Mouse (Mus musculus) embryo, embryonic 11 days (tissue): ENCODE results near the gene Reep6.

ENCODE experiments used
- DNase-seq: peaks from one replicate; pipeline ENCODE4 v3.0.0-alpha.2; 2015

The Reep6 gene

DNA sequence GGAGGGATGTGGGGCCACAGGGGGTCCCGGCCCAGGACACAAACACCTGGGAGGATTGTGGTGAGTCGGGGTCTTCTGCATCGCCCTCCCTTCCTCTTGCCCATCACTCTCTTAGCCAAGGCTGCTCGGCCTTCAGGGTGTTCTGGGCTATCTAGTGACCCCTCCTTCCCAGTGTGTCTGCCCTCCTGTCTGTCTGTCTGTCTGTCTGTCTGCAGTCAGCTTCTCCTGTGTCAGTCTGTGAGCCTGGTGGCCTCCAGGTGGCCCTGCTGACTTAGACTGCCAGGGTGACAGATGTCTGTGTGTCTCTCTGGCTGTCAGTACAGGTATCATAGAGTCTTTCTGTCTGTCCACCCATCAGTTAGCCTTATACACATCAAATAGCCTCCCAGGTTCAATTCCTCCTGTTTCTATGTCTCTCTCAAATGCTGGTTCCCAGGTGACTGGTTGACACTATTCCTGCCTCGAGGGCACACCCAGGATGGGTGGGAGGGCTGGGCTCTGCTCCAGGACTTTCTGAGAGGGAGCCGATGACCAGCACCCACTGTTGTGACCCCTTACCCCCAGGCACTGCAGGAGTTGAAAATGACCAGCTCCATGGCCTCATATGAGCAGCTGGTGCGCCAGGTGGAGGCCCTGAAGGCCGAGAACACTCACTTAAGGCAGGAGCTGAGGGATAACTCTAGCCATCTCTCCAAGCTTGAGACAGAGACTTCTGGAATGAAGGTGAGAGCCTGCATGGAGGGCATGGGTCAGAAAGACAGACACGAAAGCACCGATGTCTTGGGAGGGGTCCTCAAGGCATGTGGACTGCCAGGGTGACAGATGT, 28.3 kb upstream of the Reep6 start:
- no peak for DNase-seq

DNA sequence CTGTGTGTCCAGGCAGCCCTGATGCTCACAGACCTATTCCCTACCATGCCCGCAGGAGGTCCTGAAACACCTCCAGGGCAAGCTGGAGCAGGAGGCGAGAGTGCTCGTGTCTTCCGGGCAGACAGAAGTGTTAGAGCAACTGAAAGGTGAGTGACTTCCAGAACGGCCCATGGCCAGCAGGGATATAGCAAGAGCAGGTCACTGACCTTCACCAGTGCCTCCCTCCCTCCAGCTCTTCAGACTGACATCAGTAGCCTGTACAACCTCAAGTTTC, 27.7 kb upstream of the Reep6 start:
- no peak for DNase-seq

DNA sequence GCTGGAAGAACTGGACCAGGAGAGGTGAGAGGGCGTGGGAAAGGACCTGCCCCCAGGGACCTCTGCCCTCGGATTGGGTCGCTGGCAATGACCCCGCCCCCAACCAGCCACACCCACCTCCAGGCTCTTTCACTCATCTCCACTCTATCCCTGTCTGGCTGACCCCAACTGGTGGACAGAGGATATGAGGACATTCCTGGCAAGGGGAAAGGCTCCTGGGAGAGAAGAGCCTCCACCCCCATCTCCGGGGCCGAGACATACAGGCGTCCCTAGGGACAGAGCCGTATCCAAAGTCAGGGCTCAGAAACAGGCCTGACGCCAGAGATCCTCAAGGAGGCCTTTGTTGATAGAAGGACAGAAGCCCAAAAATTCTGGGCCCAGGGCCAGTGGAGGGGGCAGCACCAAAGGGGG, 27.3 kb upstream of the Reep6 start:
- peak; percentile 46 for DNase-seq

DNA sequence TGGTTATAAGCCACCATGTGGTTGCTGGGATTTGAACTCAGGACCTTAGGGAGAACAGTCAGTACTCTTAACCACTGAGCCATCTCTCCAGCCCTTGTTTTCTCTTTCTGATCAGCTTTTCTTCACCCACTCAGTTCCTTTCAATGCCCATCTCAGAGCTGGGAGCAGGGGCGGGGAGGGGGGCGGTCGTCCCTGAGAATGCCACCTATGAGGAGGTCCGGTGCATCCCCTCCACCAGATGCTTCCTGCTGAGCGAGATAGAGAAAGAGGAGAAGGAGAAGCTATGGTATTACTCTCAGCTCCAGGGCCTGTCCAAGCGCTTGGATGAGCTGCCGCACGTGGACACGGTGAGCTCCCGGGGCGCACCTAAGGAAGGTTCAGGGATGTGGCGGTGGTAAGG, 25.3 kb upstream of the Reep6 start:
- DNase-seq: no peak

DNA sequence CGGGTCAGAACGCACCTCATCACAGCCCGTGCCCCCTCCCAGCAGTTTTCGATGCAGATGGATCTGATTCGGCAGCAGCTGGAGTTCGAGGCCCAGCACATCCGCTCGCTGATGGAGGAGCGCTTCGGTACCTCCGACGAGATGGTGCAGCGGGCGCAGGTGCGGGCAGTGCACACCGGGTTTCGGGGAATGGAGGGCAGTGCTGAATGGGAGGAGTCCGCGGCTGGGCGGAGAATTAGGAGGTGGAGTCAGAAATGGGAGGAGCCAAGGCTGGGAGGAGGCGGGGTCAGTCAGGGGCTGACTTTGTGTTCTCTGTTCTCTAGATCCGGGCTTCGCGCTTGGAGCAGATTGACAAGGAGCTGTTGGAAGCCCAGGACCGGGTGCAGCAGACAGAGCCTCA, 24.9 kb upstream of the Reep6 start:
- DNase-seq: peak; percentile 44

DNA sequence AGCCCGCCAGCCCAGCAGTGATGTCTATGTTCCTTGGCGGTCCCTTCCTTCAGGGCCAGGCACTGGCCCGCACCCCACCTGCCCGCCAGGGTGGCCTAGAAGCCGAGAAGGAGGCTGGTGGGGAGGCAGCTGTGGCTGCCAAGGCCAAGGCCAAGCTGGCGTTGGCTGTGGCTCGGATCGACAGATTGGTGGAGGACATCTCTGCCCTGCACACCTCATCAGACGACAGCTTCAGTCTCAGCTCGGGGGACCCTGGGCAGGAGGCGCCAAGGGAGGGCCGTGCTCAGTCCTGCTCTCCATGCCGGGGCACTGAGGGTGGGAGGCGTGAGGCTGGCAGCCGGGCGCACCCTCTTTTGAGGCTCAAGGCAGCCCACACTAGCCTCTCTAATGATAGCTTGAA, 18.2 kb upstream of the Reep6 start:
- DNase-seq: no peak

DNA sequence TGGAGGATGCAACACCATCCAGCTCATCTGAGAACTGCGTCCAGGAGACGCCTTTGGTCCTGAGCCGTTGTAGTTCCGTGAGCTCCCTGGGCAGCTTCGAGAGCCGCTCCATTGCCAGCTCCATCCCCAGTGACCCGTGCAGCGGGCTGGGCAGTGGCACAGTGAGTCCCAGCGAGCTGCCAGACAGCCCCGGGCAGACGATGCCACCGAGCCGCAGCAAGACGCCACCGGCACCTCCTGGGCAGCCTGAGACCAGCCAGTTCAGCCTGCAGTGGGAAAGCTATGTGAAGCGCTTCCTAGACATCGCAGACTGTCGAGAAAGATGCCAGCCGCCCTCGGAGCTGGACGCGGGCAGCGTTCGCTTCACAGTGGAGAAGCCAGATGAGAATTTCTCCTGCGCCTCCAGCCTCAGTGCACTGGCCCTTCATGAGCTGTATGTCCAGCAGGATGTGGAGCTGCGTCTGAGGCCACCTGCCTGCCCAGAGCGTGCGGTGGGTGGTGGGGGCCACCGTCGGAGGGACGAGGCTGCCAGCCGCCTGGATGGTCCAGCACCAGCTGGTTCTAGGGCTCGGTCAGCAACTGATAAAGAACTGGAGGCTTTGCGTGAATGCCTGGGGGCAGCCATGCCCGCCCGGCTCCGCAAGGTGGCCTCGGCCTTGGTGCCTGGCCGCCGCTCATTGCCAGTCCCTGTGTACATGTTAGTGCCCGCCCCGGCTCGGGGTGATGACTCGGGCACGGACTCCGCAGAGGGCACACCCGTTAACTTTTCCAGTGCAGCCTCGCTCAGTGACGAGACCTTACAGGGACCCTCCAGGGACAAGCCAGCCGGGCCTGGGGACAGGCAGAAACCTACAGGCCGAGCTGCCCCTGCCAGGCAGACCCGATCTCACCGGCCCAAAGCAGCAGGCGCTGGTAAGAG, 16.9 kb upstream of the Reep6 start:
- no peak for DNase-seq

DNA sequence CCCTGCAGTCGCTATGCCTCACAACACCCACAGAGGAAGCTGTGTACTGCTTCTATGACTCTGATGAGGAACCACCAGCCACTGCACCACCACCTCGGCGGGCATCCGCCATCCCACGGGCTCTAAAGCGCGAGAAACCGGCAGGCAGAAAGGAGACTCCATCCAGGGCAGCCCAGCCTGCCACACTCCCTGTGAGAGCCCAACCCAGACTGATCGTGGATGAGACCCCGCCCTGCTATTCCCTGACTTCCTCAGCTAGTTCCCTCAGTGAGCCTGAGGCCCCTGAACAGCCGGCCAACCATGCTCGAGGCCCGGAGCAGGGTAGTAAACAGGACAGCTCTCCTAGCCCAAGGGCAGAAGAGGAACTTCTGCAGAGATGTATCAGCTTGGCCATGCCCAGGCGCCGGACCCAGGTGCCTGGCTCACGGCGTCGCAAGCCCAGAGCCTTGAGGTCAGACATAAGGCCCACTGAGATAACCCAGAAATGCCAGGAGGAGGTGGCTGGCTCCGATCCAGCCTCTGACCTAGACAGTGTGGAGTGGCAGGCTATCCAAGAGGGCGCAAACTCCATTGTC, 16.0 kb upstream of the Reep6 start:
- DNase-seq: no peak

DNA sequence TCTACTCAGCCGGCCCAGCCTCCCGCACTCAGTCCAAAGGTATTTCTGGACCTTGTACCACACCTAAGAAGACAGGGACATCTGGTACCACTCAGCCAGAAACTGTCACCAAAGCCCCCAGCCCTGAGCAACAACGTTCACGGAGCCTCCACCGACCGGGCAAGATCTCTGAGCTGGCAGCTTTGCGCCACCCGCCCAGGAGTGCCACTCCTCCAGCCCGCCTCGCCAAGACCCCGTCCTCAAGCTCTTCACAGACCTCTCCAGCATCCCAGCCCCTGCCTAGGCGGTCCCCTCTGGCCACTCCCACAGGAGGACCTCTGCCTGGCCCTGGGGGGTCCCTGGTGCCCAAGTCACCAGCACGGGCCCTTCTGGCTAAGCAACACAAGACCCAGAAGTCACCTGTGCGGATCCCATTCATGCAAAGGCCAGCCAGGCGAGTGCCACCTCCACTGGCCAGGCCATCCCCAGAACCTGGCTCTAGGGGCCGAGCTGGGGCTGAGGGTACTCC, 15.2 kb upstream of the Reep6 start:
- DNase-seq: no peak

DNA sequence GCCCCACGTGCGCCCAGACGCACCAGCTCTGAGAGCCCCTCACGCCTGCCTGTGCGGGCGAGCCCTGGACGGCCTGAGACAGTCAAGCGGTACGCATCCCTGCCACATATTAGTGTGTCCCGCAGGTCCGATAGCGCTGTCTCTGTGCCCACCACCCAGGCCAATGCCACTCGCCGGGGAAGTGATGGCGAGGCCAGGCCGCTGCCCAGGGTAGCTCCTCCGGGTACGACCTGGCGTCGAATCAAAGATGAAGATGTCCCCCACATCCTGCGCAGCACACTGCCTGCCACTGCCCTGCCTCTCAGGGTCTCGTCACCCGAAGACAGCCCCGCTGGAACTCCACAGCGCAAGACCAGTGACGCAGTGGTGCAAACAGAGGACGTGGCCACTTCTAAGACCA, 14.4 kb upstream of the Reep6 start:
- no peak for DNase-seq

DNA sequence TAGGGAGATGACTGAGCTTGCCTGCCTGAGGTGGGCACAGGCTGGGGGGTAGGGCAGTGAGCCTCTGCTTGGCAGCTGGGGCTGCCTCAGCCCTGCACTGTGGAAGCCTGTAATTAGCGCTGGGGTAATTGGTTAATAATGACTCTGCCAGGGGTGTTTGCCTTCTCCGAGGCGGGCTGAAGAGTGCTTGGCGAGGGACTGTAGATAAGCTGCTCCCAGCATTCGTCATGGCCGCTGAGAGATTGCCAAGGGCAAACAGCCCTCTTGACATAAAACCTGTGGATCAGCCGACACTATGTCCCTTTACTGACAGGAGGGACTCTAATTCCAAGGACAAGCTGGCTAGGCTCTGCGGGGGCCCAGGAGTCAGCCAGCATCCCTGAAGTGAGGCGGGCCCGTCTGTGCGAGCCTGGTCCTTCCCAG, 13.4 kb upstream of the Reep6 start:
- DNase-seq: no peak

DNA sequence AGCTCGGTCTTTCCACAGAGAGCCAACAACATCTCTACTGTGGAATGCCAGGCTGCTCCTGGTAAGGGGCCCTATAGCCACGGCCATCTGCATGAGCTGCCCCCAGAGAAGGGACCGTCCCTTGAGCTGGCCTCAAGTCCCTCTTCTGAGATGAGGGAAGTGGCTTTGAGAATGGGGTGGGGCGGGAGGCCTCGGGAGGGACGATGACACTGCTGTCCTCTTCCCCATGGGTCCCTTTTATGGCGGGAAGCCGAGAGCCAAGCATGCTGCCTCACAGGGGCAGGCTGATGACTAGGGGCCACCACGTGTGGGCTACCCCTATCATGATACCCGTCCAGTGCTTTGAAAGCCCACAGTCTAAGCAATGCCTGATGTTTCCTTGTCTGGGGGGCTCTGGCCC, 12.7 kb upstream of the Reep6 start:
- no peak for DNase-seq

DNA sequence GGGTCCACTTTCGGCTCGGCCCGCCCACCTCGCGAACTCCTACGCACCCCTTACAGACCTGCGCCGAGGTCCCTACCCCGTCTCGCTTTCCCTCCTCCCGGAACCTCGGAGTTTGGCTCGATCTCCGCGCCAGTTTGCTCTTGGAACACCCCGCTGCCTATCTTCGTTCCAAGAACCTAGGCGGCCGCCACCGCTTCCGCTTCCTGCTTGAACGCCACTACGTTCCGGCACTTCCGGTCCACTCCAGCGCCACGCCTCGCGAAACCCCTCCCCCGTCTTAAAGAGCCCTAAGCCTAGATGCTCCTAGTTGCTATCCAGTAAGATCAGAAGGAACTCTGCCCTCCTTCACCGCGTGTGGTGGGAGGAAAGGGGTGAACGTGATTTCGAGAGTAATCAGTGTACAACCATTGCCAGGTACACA, 9.4 kb upstream of the Reep6 start, which contains the start of gene 2310011J03Rik:
Gene 2310011J03Rik (minus strand): TSS at position 198 of the 421 bp plus-strand sequence.
- peak; percentile 95 for DNase-seq

DNA sequence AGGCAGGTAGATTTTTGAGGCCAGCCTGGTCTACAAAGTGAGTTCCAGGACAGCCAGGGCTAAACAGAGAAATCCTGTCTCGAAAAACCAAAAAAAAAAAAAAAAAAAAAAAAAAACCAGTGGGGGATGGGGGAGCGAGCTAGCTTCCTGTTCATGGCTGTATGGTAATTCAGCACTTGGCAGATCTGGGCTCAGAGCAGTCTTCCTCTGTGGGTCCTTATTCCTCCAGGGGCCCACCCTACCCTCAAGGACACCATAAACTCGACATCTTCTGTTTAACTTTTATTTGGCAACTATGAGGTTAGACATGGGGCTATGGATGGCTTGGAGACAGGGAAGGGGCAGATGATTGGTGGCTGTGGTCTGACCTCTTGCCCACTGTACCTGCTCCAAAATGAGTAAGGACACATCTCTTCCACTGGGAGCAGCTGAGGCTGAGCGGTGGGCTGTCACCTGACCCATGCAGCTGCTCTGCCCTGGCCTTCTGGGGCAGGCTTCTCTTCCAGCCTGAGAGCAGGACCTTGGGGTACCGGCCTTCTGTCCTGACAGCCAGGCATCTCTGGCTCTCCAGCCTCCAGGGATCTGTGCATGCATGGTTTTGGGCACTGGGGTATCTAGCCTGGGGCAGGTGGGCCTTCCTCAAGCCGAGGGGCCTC, 8.6 kb upstream of the Reep6 start:
- no peak for DNase-seq

DNA sequence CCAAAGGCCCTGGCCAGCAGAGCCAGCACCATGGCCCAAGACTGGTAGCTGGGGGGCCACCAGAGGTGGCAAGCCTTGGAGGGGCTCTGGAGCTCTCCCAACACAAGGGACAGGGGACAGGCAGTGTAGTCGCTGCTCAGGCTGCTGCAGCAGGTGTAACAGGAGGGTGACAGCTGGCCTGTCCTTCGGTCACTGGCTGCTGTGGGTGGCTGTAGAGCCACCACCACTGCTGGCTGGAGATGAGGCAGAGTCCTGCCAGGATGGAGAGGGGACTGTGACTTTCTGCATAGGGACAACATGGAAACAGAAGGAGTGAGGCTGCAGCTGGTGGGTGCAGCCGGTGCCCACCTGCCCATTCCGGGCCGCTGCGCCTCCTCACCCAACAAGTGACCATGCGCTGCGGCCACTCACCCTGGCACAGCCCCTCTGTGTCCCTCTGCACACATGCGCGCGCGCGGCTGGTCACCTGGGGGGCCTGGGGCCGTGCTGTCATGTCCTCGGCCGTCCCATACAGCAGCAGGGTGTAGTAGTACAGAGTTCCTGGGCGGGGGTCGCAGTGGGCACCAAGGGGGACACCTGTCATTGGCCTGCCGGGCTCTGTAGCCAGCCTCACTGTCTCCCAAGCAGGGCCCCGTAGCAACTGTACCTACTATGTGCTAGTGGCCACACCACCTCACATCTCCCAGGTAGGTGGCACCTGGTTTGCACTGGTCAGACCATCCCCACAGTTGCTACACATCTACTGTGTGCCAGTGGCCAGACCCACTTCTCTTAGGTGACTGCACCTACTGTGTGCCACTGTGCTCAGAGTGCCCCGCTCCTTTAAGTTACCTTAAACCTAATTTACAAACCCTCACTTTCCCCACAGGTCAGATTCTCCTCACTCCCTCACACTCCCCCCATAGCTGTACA, 7.8 kb upstream of the Reep6 start:
- DNase-seq: no peak

DNA sequence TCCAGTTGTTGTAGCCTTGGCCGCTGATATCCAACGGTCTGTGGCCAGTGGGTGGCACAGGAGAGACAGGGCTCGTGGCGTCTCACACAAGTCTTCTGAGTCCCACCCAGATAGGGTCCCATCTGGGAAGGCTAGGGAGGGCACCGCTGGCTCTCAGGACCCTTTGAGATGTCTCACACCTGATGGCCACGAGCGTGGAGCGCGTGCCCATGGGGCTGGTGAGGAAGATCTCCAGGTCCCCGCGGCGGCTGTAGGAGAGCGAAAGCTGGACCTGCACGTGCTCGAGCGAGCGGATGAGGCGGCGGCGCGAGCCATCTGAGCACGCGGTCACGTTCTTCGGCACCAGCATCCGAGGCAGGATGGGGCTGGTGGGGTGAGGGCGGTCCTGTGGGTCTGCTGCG, 6.9 kb upstream of the Reep6 start:
- DNase-seq: peak; percentile 59

DNA sequence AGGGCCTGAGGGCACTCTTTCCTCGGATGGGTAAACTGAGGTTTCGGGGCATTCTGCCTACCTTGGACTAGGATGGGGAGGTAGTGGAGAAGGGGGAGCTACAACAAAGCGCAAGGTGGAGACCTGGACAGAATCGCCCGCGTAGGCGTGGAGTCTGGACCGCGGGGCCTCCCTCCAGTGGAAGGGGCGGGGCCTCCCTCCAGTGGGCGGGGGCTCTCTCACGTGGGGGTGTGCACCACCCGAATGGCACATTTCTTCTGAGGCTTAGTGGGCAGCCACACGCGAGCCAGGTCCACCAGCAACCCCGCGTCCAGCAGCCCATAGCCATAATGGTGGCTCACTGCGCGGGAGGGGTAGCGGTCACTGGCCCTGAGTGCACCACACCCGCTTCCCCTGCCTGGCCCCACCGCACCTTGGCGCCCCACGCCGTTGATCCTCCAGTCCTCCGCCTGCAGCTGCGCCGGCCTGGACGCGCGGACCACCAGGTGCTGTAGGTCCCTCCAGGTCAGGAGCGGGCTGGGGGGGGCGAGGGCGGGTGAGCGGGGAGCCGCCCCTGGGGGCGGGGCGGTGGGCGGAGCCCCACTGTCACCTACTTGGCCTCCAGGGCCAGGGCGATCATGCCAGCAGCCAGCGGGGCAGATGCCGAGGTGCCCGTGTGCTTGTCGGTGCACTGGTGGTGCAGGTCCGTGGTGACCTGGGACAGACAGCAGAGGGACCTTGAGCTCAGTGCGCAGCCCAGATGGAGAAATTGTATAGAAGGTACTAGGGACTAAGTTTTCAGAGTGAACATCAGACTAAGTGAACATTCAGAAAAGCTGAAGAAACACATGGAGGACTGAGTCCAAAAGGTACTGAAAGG, 6.3 kb upstream of the Reep6 start:
- DNase-seq: peak; percentile 69

DNA sequence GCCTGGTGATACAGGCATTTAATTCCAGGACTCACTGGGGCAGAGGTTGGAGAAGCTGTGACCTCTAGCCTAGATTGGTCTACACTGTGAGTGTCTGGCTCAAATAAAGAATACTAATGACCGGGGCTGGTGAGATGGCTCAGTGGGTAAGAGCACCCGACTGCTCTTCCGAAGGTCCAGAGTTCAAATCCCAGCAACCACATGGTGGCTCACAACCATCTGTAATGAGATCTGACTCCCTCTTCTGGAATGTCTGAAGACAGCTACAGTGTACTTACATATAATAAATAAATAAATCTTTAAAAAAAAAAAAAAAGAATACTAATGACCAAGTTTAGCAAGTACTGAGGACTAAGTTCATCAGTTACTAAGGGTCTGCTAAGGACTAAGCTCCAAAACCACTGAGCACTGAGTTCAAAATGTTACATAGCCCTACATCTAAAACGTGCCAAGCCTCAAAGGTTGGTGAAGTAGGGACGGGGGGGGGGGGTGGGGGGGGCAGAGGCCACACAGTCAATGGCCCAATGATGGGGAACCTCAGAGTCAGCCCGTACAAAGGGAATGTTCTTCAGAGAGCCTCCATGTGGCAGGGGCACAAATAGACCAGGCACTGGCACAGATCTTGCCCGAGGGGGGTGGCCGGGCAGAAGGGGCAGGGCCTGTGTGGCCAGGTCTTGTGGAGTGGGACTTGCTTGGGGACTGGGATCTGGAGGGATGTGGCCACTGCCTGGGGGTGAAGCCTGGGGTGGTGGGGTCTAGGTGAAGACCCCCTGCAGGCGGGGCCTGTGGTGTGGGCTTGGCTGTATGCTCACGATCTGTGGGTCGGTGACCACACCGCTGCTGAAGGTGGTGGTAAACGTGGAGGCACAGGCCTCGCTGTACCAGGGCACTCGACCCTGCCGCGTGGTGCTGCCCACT, 5.4 kb upstream of the Reep6 start:
- no peak for DNase-seq

DNA sequence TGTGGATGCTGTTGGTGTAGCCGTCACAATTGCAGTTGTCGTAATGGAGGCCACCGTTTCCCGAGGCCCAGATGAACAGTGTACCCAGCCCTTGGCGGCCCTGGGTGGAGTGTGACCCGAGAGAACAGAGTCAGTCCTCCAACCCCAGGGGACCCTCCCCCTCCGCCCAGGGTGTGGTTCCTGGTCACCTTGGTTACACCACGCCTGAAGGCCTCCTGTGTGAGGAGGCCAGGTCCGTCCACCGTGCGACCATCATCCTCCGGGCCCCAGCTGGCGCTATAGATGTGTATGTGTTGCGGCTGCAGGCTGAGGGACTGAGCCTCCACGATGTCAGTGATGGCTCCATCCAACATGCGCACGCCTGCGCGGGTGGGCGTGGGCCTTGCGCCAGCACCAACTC, 4.7 kb upstream of the Reep6 start:
- no peak for DNase-seq

DNA sequence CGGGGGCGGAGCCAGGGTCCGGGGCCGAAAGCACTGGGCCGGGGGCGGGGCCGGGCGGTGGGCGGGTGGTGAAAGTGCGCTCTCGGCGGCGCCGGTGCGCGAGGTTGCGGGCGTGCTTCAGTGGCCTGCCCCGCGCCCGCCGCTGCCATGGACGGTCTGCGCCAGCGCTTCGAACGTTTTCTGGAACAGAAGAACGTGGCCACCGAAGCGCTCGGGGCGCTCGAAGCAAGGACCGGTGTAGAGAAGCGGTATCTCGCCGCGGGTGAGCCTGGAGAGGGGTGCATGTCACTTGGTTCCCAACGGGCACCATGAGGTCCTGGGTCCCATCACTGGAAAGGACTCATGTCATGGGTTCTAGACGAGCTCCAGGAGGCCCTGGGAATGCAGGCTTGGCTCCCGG, 331 bp downstream of the Reep6 start:
- no peak for DNase-seq
